Comparison of ENCODE assay signal across 28 mouse cellular contexts in genomic region chr10:25051368-25051874, GRCm38 (mm10).
"Had no signal": no experiment of that assay in that cellular context is flagged by ENCODE, and none has a peak within 500 bp of the region (broad histone marks: within the 10 kb centered on the region; RNA-seq: fewer than 3 reads in every experiment).

No protein-coding gene starts in this region.

- ATAC-seq: hindbrain, embryonic 16.5 days; inflammation-experienced regulatory T-cells, adult 6 months; intestine, embryonic 15.5 days; intestine, postnatal 0 days; liver, embryonic 12.5 days had no signal

- H3K27ac ChIP-seq: gastrocnemius, adult 2 months; heart, adult 2 months; heart, embryonic 13.5 days; heart, embryonic 15.5 days; hindbrain, embryonic 12.5 days; hindbrain, embryonic 14.5 days; intestine, embryonic 15.5 days; layer of hippocampus, adult 2 months; limb, embryonic 13.5 days; limb, embryonic 15.5 days; liver, embryonic 12.5 days; liver, embryonic 14.5 days had no signal

- H3K9me3 ChIP-seq: heart, embryonic 15.5 days; intestine, embryonic 15.5 days; limb, embryonic 15.5 days; liver, embryonic 12.5 days had no signal

- H3K36me3 ChIP-seq: heart, embryonic 13.5 days; heart, embryonic 15.5 days; hindbrain, embryonic 12.5 days; intestine, embryonic 15.5 days; limb, embryonic 13.5 days; limb, embryonic 15.5 days; liver, embryonic 12.5 days had no signal

- H3K4me3 ChIP-seq: gastrocnemius, adult 2 months; heart, adult 2 months; heart, embryonic 13.5 days; heart, embryonic 15.5 days; hindbrain, embryonic 12.5 days; intestine, embryonic 15.5 days; layer of hippocampus, adult 2 months; limb, embryonic 13.5 days; limb, embryonic 15.5 days; liver, embryonic 12.5 days had no signal

- H3K27me3 ChIP-seq: heart, embryonic 13.5 days; heart, embryonic 15.5 days; hindbrain, embryonic 12.5 days; intestine, embryonic 15.5 days; limb, embryonic 13.5 days; limb, embryonic 15.5 days; liver, embryonic 12.5 days had no signal

- DNase-seq: gastrocnemius, adult 2 months; gastrocnemius, postnatal 10 days; gastrocnemius, postnatal 25 days; heart, adult 11 months; heart, adult 2 months; heart, postnatal 14 days; heart, postnatal 36 days; kidney, adult 18-20 months; kidney, adult 8-10 months; kidney, postnatal 10 days; kidney, postnatal 25 days; kidney, postnatal 4 days; layer of hippocampus, postnatal 36 days; left cerebral cortex, postnatal 4 days had no signal

- H3K4me2 ChIP-seq: heart, embryonic 11.5 days; heart, embryonic 13.5 days; heart, embryonic 15.5 days; hindbrain, embryonic 12.5 days; hindbrain, embryonic 14.5 days; intestine, embryonic 15.5 days; limb, embryonic 13.5 days; limb, embryonic 15.5 days; liver, embryonic 12.5 days had no signal

- H3K9ac ChIP-seq: heart, embryonic 13.5 days; heart, embryonic 15.5 days; hindbrain, embryonic 12.5 days; hindbrain, embryonic 14.5 days; intestine, embryonic 15.5 days; limb, embryonic 13.5 days; limb, embryonic 15.5 days; liver, embryonic 12.5 days; liver, embryonic 14.5 days had no signal

- H3K4me1 ChIP-seq: heart, embryonic 13.5 days; heart, embryonic 15.5 days; hindbrain, embryonic 12.5 days; intestine, embryonic 15.5 days; limb, embryonic 13.5 days; limb, embryonic 15.5 days; liver, embryonic 12.5 days had no signal
